In the genomic region with DNA sequence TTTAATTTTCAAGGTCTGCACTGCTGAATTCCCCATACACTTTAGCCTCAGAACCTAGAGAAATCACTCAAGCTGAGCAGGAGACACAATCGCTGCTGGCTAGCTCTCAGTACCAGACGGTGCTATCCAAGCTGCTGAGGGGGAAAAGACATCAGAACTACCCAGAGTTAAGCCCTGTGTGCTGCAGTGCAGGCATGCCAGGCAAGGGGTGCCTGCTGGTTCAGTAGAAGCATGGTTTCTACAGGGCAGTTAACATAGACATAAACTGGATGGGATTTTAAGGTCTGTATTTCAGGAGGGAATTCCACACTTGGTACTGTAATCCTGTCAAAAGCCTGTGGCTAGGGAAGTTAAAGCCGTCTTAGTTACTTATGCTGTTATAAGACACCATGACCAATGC, we compare ENCODE assay signal across 34 mouse cellular contexts.
"Had no signal": no experiment of that assay in that cellular context is flagged by ENCODE, and none has a peak within 500 bp of the region (broad histone marks: within the 10 kb centered on the region; RNA-seq: fewer than 3 reads in every experiment).

No protein-coding gene starts in this region.

- H3K4me2 ChIP-seq: heart, embryonic 11.5 days; heart, embryonic 12.5 days; heart, embryonic 13.5 days; heart, embryonic 15.5 days; hindbrain, embryonic 12.5 days; hindbrain, embryonic 13.5 days; hindbrain, embryonic 14.5 days; hindbrain, embryonic 15.5 days; intestine, embryonic 15.5 days; kidney, embryonic 15.5 days had no signal

- H3K4me3 ChIP-seq: heart, embryonic 10.5 days; heart, embryonic 12.5 days; heart, embryonic 13.5 days; heart, embryonic 15.5 days; hindbrain, embryonic 10.5 days; hindbrain, embryonic 12.5 days; hindbrain, embryonic 13.5 days; hindbrain, embryonic 15.5 days; intestine, embryonic 15.5 days; kidney, embryonic 15.5 days; layer of hippocampus, adult 2 months had no signal

- ATAC-seq: hindbrain, embryonic 16.5 days; hindbrain, postnatal 0 days; inflammation-experienced regulatory T-cells, adult 6 months; intestine, embryonic 15.5 days; intestine, embryonic 16.5 days; intestine, postnatal 0 days had no signal

- H3K9me3 ChIP-seq: heart, embryonic 10.5 days; heart, embryonic 13.5 days; heart, embryonic 15.5 days; hindbrain, embryonic 13.5 days; hindbrain, embryonic 15.5 days; kidney, embryonic 15.5 days had no signal

- H3K27ac ChIP-seq: heart, embryonic 10.5 days; heart, embryonic 13.5 days; heart, embryonic 15.5 days; hindbrain, embryonic 10.5 days; hindbrain, embryonic 12.5 days; hindbrain, embryonic 13.5 days; hindbrain, embryonic 14.5 days; hindbrain, embryonic 15.5 days; hindbrain, postnatal 0 days; intestine, embryonic 15.5 days; kidney, embryonic 15.5 days; kidney, postnatal 0 days; layer of hippocampus, adult 2 months had no signal

- H3K36me3 ChIP-seq: heart, embryonic 10.5 days; heart, embryonic 12.5 days; heart, embryonic 13.5 days; heart, embryonic 15.5 days; hindbrain, embryonic 10.5 days; hindbrain, embryonic 12.5 days; hindbrain, embryonic 13.5 days; hindbrain, embryonic 15.5 days; intestine, embryonic 15.5 days; kidney, embryonic 15.5 days had no signal

- H3K27me3 ChIP-seq: heart, embryonic 15.5 days; hindbrain, embryonic 12.5 days; hindbrain, embryonic 13.5 days; hindbrain, embryonic 15.5 days; intestine, embryonic 15.5 days; kidney, embryonic 15.5 days had no signal

- H3K4me1 ChIP-seq: heart, embryonic 12.5 days; heart, embryonic 13.5 days; heart, embryonic 15.5 days; hindbrain, embryonic 15.5 days; intestine, embryonic 15.5 days; kidney, embryonic 15.5 days had no signal

- H3K9ac ChIP-seq: heart, embryonic 12.5 days; heart, embryonic 13.5 days; heart, embryonic 15.5 days; hindbrain, embryonic 12.5 days; hindbrain, embryonic 13.5 days; hindbrain, embryonic 14.5 days; hindbrain, embryonic 15.5 days; intestine, embryonic 15.5 days; kidney, embryonic 15.5 days had no signal

- DNase-seq: heart, postnatal 14 days; heart, postnatal 36 days; heart, postnatal 4 days; kidney, adult 11 months; kidney, adult 18-20 months; kidney, adult 2 months; kidney, adult 8-10 months; kidney, adult 9 months; kidney, postnatal 10 days; kidney, postnatal 14 days; kidney, postnatal 25 days; kidney, postnatal 36 days; kidney, postnatal 4 days; layer of hippocampus, adult 9-11 months; layer of hippocampus, postnatal 36 days had no signal
